Mouse (Mus musculus): ENCODE measurements around the gene Fbxw7. TPM values are rescaled to one million over a fixed set of nuclear protein-coding genes. Genes with fewer than 3 reads are reported as not detected.

Fbxw7 gene
- polyA plus RNA-seq, 1 experiment, result 6.8 TPM

- Histone ChIP-seq H3K4me2 (ENCODE audit: low read depth) (no peak overlapping the region), H3K79me2 (ENCODE audit: control insufficient read depth, insufficient read depth) (peaks cover 57% of the 10 kb centered on the region), H3K36me3 (ENCODE audit: control insufficient read depth, insufficient read depth) (no peaks in the 10 kb centered on the region), H3K27me3 (ENCODE audit: control insufficient read depth, insufficient read depth, insufficient read length) (no peaks in the 10 kb centered on the region), H3K4me3 (no peak overlapping the region), H3ac (ENCODE audit: control insufficient read depth, insufficient read length) (no peak overlapping the region)
- TF ChIP-seq MAX (IDR thresholded peaks at IDR 0.05; ENCODE audit: low read depth), result no peak
- TF ChIP-seq MYOD1 (IDR thresholded peaks at IDR 0.05; ENCODE audit: control insufficient read depth in 1 of 3, insufficient read length in 2 of 3, low read depth in 2 of 3), result no peak
- no peak for TF ChIP-seq USF1 (IDR thresholded peaks at IDR 0.05; ENCODE audit: low read depth)
- TF ChIP-seq TCF3 (IDR thresholded peaks at IDR 0.05; ENCODE audit: insufficient read length, low read depth), result no peak
- TF ChIP-seq CEBPB (IDR thresholded peaks at IDR 0.05; ENCODE audit: insufficient read depth, poor library complexity, severe bottlenecking), result no peak
- TF ChIP-seq SRF (IDR thresholded peaks at IDR 0.05; ENCODE audit: control insufficient read depth, insufficient read length, low read depth), result no peak
- no peak for TF ChIP-seq POLR2AphosphoS2 (IDR thresholded peaks at IDR 0.05; ENCODE audit: insufficient read length, low read depth)
- no peak for TF ChIP-seq TCF12 (IDR thresholded peaks at IDR 0.05; ENCODE audit: insufficient read depth, poor library complexity, severe bottlenecking)
- no peak for TF ChIP-seq POLR2A (IDR thresholded peaks at IDR 0.05; ENCODE audit: insufficient read length, low read depth)
- no peak for TF ChIP-seq REST (IDR thresholded peaks at IDR 0.05; ENCODE audit: insufficient read depth, insufficient read length)
- no peak for TF ChIP-seq MYOG (IDR thresholded peaks at IDR 0.05; ENCODE audit: control insufficient read depth in 1 of 3, insufficient read depth in 1 of 3, insufficient read length in 2 of 3, low read depth in 2 of 3)
- no peak for TF ChIP-seq E2F4 (IDR thresholded peaks at IDR 0.05; ENCODE audit: insufficient read depth)
Observed at GRCm38 (mm10) chr3:84825990-84826389, 10.9 kb downstream of the Fbxw7 start.

DNA sequence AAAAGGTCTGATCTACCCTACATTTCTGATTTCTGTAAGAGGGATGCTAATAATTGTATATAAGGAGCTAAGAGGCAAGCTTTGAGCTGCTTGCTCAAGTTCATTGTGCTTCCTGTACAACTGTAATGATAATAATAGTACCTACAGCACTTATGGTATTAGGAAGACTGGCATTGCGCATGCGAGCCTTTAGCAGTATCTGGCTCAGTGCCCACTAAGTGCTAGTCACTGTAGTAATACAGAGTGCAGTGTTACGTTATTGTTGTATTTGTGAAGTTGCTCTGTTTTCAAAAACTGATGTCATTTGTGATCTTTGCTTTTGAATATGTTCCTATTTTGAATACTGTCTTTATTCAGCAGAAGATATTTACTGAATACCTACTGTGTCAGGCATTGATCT lies 11.3 kb downstream of the Fbxw7 start:
- Histone ChIP-seq H3K36me3 (ENCODE audit: control insufficient read depth, insufficient read depth) (no peaks in the 10 kb centered on the region), H3ac (ENCODE audit: control insufficient read depth, insufficient read length) (no peak overlapping the region), H3K79me2 (ENCODE audit: control insufficient read depth, insufficient read depth) (peaks cover 60% of the 10 kb centered on the region), H3K27me3 (ENCODE audit: control insufficient read depth, insufficient read depth, insufficient read length) (no peaks in the 10 kb centered on the region), H3K4me2 (ENCODE audit: low read depth) (peak overlapping the region; percentile 5), H3K4me3 (no peak overlapping the region)
- no peak for TF ChIP-seq E2F4 (IDR thresholded peaks at IDR 0.05; ENCODE audit: insufficient read depth)
- TF ChIP-seq TCF12 (IDR thresholded peaks at IDR 0.05; ENCODE audit: insufficient read depth, poor library complexity, severe bottlenecking), result no peak
- no peak for TF ChIP-seq TCF3 (IDR thresholded peaks at IDR 0.05; ENCODE audit: insufficient read length, low read depth)
- TF ChIP-seq MYOG (IDR thresholded peaks at IDR 0.05; ENCODE audit: control insufficient read depth in 1 of 3, insufficient read depth in 1 of 3, insufficient read length in 2 of 3, low read depth in 2 of 3), result no peak
- TF ChIP-seq USF1 (IDR thresholded peaks at IDR 0.05; ENCODE audit: low read depth), result no peak
- no peak for TF ChIP-seq SRF (IDR thresholded peaks at IDR 0.05; ENCODE audit: control insufficient read depth, insufficient read length, low read depth)
- no peak for TF ChIP-seq MYOD1 (IDR thresholded peaks at IDR 0.05; ENCODE audit: control insufficient read depth in 1 of 3, insufficient read length in 2 of 3, low read depth in 2 of 3)
- no peak for TF ChIP-seq CEBPB (IDR thresholded peaks at IDR 0.05; ENCODE audit: insufficient read depth, poor library complexity, severe bottlenecking)
- no peak for TF ChIP-seq POLR2A (IDR thresholded peaks at IDR 0.05; ENCODE audit: insufficient read length, low read depth)
- no peak for TF ChIP-seq REST (IDR thresholded peaks at IDR 0.05; ENCODE audit: insufficient read depth, insufficient read length)
- TF ChIP-seq POLR2AphosphoS2 (IDR thresholded peaks at IDR 0.05; ENCODE audit: insufficient read length, low read depth), result no peak
- no peak for TF ChIP-seq MAX (IDR thresholded peaks at IDR 0.05; ENCODE audit: low read depth)

DNA sequence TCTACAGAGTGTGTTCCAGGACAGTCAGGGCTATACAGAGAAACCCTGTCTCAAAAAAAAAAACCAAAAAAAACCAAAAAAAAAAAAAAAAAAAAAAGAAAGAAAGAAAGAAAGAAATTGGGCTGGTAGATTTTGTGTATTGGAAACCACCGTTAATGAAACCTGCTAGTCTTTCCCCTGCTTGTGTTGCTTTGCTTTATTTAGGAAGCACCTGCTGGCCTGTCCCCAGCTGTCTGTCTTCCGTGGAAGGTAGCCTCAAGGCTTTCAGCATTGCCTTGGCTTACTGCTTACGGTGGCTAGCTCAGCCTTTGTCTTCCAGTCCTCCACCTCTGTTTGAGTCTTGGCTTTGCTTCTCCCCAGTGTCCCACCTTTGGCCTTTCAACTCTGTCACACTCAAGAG lies 11.9 kb downstream of the Fbxw7 start:
- TF ChIP-seq MAX (IDR thresholded peaks at IDR 0.05; ENCODE audit: low read depth) (no peak), MYOD1 (IDR thresholded peaks at IDR 0.05; ENCODE audit: control insufficient read depth in 1 of 3, insufficient read length in 2 of 3, low read depth in 2 of 3) (peak; percentile 36 to 81 (median 56)), MYOG (IDR thresholded peaks at IDR 0.05; ENCODE audit: control insufficient read depth in 1 of 3, insufficient read depth in 1 of 3, insufficient read length in 2 of 3, low read depth in 2 of 3) (peak in 1 of 3 experiments; percentile 64), TCF3 (IDR thresholded peaks at IDR 0.05; ENCODE audit: insufficient read length, low read depth) (no peak)
- peak overlapping the region; percentile 5 for H3K4me2 ChIP-seq (ENCODE audit: low read depth)
- no peak overlapping the region for H3ac ChIP-seq (ENCODE audit: control insufficient read depth, insufficient read length)
- H3K79me2 ChIP-seq (ENCODE audit: control insufficient read depth, insufficient read depth), result peaks cover 66% of the 10 kb centered on the region
- H3K27me3 ChIP-seq (ENCODE audit: control insufficient read depth, insufficient read depth, insufficient read length), result no peaks in the 10 kb centered on the region
- no peaks in the 10 kb centered on the region for H3K36me3 ChIP-seq (ENCODE audit: control insufficient read depth, insufficient read depth)
- no peak overlapping the region for H3K4me3 ChIP-seq

DNA sequence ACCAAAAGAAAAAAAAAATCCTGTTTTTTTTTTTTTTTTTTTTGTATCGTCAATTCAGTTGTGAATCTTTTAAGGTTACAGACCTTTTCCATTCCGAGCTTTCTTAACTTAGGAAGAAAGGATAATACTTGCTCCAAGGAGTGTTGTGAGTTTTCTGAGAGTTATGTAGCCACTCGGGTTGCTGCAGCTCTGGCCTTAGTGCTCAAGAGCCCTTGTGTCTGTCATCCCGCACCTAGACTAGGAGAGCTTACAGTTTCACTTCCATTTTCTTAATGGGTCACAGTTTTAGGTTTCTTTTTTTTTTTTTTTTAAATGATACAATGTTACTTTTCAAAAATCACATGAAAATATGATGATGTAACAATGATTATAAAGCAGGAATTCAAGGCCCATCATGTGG lies 12.5 kb downstream of the Fbxw7 start:
- Histone ChIP-seq H3K36me3 (ENCODE audit: control insufficient read depth, insufficient read depth) (no peaks in the 10 kb centered on the region), H3ac (ENCODE audit: control insufficient read depth, insufficient read length) (no peak overlapping the region), H3K4me3 (no peak overlapping the region), H3K27me3 (ENCODE audit: control insufficient read depth, insufficient read depth, insufficient read length) (no peaks in the 10 kb centered on the region), H3K79me2 (ENCODE audit: control insufficient read depth, insufficient read depth) (peaks cover 71% of the 10 kb centered on the region), H3K4me2 (ENCODE audit: low read depth) (no peak overlapping the region)
- no peak for TF ChIP-seq POLR2A (IDR thresholded peaks at IDR 0.05; ENCODE audit: insufficient read length, low read depth)
- TF ChIP-seq POLR2AphosphoS2 (IDR thresholded peaks at IDR 0.05; ENCODE audit: insufficient read length, low read depth), result no peak
- no peak for TF ChIP-seq TCF12 (IDR thresholded peaks at IDR 0.05; ENCODE audit: insufficient read depth, poor library complexity, severe bottlenecking)
- no peak for TF ChIP-seq MAX (IDR thresholded peaks at IDR 0.05; ENCODE audit: low read depth)
- TF ChIP-seq MYOG (IDR thresholded peaks at IDR 0.05; ENCODE audit: control insufficient read depth in 1 of 3, insufficient read depth in 1 of 3, insufficient read length in 2 of 3, low read depth in 2 of 3), result no peak
- TF ChIP-seq MYOD1 (IDR thresholded peaks at IDR 0.05; ENCODE audit: control insufficient read depth in 1 of 3, insufficient read length in 2 of 3, low read depth in 2 of 3), result no peak
- TF ChIP-seq E2F4 (IDR thresholded peaks at IDR 0.05; ENCODE audit: insufficient read depth), result no peak
- no peak for TF ChIP-seq USF1 (IDR thresholded peaks at IDR 0.05; ENCODE audit: low read depth)

GRCm38 (mm10) chr3:84829366-84829765 lies 14.3 kb downstream of the Fbxw7 start:
- TF ChIP-seq POLR2AphosphoS2 (IDR thresholded peaks at IDR 0.05; ENCODE audit: insufficient read length, low read depth), result no peak
- TF ChIP-seq TCF12 (IDR thresholded peaks at IDR 0.05; ENCODE audit: insufficient read depth, poor library complexity, severe bottlenecking), result no peak
- no peak for TF ChIP-seq SRF (IDR thresholded peaks at IDR 0.05; ENCODE audit: control insufficient read depth, insufficient read length, low read depth)
- no peak for TF ChIP-seq USF1 (IDR thresholded peaks at IDR 0.05; ENCODE audit: low read depth)
- no peak for TF ChIP-seq REST (IDR thresholded peaks at IDR 0.05; ENCODE audit: insufficient read depth, insufficient read length)
- TF ChIP-seq CEBPB (IDR thresholded peaks at IDR 0.05; ENCODE audit: insufficient read depth, poor library complexity, severe bottlenecking), result no peak
- no peak for TF ChIP-seq MYOG (IDR thresholded peaks at IDR 0.05; ENCODE audit: control insufficient read depth in 1 of 3, insufficient read depth in 1 of 3, insufficient read length in 2 of 3, low read depth in 2 of 3)
- TF ChIP-seq E2F4 (IDR thresholded peaks at IDR 0.05; ENCODE audit: insufficient read depth), result no peak
- Histone ChIP-seq H3K4me3 (no peak overlapping the region), H3K27me3 (ENCODE audit: control insufficient read depth, insufficient read depth, insufficient read length) (no peaks in the 10 kb centered on the region), H3K36me3 (ENCODE audit: control insufficient read depth, insufficient read depth) (no peaks in the 10 kb centered on the region), H3ac (ENCODE audit: control insufficient read depth, insufficient read length) (no peak overlapping the region), H3K4me2 (ENCODE audit: low read depth) (no peak overlapping the region), H3K79me2 (ENCODE audit: control insufficient read depth, insufficient read depth) (peaks cover 68% of the 10 kb centered on the region)
